Mouse (Mus musculus) adrenal gland, postnatal 4 days (tissue): Measurements from ENCODE around the gene Acsl5. TPM values are rescaled to one million over a fixed set of nuclear protein-coding genes. Genes with fewer than 3 reads are reported as not detected.

ENCODE experiments used
- DNase-seq, 2 experiments: peaks; one replicate each; pipeline ENCODE4 v3.0.0; 2021 to 2022; ENCODE audit warnings: low spot score in 2 of 2, mixed read lengths in 2 of 2
- long read RNA-seq, 2 experiments: library from polyadenylated mRNA; stranded (forward); transcript quantifications; one replicate each; pipeline ENCODE4 v2.0.0; 2021
- total RNA-seq, 2 experiments: library from RNA; stranded (reverse); gene quantifications; 2 replicates each; pipeline ENCODE4 v1.2.3; 2021

The Acsl5 gene
- 10 to 100 TPM; 55.7 to 89.0 TPM for total RNA-seq
- long read RNA-seq, experiment 1, full-length matches to known transcripts, result 37 of 82 reads
- long read RNA-seq, experiment 1, partial matches to known transcripts, result 25 of 82 reads
- long read RNA-seq, experiment 1, other reads (novel, unspliced or antisense), result 20 of 82 reads
- long read RNA-seq, experiment 2, full-length matches to known transcripts, result 93 of 140 reads
- long read RNA-seq, experiment 2, partial matches to known transcripts, result 33 of 140 reads
- long read RNA-seq, experiment 2, other reads (novel, unspliced or antisense), result 14 of 140 reads

DNA sequence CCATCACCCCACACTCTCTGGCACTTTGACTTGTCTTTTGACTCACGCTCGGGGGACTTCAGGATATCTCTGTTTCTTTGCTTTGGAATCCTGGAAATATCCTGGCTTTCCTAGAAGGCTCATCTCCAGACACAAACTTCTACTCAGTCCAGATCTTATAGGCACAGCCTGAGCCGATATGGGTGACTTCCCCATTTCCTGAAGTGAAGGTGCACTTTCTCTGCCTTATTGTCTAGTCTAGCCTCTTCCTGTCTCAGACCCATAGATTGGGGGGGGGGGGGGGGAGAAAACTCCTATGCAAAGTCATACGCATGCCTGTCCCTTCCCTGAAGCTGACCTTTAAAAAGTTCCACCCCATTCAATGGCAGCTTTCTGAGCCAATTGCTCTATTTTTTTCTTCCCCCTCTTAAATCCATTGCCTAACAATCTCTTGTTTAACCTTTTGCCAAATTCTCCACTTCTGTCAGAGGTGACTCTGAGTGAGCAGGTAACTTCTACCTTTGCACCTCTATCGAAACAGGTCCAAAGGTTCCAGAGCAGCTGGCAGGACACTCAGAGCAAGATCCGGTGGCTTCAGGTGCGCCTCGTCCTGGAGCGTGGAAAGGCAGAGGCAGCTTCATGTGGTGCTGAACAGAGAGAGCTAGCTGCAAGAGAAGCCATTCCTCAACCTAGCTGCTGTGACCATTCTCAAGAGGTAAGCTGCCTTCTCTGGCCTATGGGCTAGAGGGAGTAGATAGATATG, at the start of gene Acsl5:
Acsl5 (plus strand) TSS at position 556 of the 742 bp plus-strand sequence.
- DNase-seq, result no peak

DNA sequence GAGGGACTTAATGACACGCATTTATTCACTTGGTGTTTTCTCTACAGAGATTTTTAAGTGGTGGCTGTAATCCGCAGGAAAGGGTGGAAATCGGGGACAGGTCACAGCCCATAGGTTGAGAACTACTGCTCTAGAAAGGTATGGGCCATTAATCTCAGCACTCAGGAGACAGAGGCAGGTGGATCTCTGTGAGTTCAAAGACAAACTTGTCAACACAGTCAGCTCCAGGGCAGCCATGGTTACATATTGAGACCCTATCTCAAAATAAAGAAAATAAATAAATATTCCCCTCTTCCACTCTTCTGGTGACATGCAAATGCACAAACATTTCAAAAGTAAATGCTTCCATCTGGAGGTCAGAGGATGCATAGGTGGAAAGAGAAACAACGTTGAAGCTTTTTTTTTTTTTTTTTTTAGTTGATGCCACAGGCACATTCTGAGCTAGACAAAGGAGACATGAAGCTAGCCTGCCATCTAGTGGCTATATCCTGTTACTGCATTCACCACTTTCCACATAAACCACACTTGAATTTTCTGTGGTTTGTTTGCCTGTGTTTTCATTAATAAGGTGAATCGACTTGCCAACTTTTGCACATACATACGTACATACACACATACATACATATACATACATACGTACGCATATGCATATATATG, 45.1 kb upstream of the Acsl5 start:
- no peak for DNase-seq

DNA sequence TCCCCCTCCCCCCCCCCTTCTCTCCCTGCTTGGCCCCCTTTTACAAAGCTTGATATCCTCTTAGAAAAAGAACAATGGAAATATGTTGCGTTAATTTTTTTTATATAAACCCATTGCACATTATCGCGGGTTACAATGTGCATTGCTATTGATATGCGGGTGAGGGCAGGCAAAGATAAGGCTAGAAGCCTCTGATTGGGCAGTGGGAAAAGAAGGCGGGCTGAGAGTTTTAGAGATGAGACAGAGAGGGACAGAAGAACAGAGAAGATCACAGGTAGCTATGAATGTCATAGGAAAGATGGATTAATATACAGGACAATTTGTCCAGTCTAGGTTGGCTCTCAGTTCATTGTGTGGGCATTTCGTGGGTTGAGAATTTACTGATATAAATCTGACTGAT, 44.5 kb upstream of the Acsl5 start:
- DNase-seq, result no peak

DNA sequence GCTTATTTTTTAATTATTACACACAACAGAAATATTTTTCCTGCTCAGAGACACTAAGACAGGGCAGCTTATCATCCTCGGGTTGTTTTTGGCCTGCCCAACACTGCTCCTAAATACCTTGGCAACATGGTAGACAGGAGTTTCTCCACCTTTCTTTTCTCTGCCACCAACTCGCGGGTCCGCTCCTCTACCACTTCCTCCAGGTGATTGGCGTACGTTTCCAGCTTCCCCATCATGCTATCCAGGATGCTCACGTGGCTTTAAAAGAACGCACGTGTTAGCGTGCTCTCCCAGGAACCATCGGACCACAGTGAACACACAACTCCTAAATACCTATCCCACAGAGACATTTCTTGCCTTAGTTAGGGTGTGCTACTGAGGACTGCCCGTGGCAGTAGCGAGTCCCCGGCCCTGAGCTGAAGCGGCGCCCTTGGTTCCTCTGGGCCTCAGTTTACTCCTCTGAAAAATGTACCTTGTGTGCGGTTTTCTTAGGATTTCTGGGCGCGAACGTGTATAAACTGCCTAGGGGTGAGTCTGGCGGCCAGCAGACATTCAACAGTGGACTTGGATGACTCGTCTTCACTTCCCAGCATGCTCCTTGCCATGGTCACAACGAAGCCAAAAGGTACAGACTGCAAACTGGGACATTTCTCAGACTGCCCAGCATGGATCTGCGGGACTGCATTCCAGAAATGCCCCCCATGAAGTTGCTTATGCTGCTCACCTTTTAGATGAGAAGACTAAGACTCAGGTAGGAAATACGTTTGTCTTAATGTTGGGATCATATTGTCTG, 43.8 kb upstream of the Acsl5 start:
- no peak for DNase-seq

DNA sequence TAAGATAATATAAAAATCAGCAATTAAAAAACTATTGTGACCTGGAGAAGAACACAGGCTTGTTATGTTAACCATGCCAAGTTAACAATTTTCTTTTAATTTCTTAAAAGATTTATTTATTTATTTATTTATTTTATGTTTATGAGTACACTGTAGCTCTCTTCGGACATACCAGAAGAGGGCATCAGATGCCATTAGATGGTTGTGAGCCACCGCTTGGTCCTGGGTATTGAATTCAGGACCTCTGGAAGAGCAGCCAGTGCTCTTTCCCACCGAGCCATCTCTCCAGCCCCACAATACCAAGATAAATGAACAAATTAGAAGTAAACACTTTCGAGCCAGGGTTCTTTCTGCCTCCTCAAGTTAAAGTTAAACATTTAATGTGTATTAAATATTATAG, 43.1 kb upstream of the Acsl5 start:
- no peak for DNase-seq

DNA sequence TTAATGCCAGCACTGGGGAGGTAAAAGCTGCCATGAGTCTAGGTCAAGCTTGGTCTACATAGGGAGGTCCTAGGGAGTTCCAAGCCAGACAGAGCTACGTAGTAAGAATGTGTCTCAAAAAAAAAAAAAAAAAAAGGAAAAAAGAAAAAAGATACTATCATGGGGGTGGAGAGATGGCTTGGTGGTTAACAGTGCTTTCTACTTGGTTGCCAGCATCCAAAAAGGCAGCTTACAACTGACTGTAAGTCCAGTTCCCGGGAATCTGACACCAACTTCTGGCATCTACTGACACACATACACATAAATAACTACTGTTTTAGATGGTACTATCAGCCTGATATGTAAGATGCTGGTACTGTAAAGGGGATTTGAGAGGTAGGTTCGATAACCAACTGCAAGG, 42.7 kb upstream of the Acsl5 start:
- no peak for DNase-seq

DNA sequence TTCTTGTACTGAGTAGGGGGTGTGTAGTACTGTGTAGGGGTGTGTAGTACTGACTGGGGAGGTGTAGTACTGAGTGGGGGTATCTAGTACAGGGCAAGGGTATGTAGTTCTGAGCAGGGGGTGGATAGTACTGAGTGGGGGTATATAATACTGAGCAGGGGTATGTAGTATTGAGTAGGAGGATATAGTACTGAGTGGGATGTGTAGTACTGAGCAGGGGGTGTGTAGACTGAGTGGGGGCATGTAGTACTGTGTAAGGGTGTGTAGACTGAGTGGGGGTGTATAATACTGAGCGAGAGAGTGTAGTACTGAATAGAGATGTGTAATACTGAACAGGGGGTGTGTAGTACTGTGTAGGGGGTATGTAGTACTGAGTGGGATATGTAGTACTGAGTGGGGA, 40.0 kb upstream of the Acsl5 start:
- no peak for DNase-seq

DNA sequence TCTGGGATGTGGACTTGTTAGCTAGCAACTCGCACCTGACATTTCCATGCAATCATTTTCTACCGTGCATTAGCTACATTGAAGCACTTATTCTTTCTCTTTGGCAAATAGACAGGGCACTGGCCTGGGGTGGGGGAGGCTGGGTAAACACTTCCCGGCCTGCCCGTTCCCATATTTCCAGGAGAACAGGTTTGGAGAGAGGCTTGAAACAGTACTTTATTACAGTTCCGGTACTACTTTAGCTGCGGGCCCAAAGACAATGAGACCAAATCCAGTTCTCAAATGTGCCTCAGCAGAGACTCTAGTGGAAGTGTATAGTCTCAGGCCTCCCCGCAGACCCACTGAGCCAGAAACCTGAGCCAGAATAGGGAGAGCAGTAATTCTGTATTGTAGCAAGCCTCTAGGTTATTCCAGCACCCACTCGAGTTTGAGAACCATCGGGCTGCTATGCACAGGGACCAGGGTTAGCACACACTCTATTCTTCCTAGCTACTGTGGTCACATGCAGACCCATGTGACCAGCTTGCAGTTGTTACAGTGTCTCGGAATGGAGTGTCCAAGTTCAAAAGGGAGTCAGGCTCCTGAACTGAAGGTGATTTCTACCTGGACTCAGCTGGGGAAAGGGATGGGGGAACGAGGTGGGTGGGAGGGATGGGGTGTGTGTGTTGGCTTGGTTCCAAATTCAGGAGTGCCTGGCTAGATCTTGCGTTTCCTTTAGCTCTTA, 38.0 kb upstream of the Acsl5 start:
- DNase-seq, result no peak

DNA sequence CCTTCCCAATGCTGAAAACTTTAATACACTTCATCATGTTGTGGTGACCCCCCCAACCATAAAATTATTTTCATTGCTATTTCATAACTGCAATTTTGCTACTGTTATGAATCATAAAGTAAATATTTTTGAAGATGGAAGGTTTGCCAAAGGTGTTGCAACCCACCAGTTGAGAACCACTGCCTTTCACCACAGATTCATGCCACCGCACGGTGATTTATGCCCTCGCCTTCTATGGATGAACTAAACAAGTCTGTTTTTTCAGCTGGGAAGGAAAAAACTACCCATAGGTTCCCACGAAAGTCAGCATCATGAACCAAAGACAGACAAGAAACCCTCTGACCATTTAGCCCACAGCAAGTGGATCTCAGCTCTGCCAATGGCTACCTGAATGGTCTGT, 34.9 kb upstream of the Acsl5 start:
- DNase-seq, result no peak

DNA sequence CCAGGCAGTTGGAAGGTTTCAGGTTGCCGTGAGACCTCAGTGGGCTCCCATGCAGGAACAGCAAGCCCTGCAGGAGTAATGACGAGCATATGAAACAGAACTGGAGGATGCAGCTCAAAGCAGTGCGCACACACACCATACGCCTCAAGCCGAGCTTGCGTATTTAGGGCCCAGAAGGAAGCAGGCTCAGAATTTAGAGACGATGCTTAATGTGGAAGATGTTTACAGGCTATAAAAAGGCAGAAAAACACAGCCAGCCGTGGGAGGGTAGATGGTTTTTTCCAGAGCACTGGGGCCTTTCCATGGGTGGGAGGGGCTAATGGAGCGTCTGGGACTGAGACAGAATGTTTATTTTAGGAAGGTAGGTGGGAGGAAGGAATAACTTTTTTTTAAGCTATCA, 34.4 kb upstream of the Acsl5 start:
- DNase-seq, result no peak

DNA sequence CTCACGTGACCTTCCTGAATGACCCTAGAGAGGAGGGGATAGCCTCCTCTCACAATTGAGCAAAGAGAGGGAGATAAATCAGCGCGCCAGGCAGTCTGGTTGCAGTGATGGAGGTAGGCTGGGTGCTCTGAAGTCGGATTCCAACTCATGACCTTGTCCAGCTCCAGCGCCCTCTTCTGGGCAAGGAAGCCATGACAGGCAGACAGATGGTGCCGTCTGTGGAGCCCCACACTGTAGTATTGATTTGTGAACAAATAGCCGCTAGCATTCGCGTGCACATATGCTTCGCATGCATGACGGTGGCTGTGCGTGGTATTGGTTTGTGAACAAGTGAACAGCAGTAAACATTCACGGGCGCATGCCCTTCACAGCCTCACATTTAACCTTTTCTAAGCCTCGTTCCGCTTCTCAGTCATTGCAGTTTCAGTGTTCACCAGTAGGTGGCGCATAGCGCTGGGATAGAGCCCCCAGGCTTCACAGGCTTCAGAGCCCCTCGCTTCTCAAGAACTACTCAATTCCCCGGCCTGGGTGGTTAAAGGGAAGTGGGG, 33.5 kb upstream of the Acsl5 start:
- DNase-seq, result peak; percentile 56 to 79

DNA sequence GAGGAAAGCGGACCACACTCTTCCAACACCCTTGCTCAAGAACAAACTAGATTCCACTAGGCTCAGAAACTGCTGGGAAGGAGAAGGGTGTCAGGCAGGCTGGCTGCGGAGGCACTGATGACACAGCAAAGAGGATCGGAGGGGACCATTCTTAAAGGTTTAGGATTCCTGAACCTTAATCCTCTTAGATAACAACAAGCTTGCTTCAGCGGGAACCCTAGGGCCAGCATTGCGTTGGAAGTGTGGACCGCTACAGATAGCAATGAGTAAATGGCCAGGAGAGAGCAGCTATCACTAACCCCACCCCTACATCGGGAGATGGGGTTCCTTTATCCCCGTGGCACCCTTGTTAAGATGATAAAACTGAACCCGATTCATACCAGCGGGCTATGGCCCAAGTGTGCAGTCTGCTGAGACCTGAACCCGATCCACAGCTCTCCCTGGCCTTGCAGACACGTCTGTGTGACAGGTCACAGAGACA, 33.0 kb upstream of the Acsl5 start:
- no peak for DNase-seq

DNA sequence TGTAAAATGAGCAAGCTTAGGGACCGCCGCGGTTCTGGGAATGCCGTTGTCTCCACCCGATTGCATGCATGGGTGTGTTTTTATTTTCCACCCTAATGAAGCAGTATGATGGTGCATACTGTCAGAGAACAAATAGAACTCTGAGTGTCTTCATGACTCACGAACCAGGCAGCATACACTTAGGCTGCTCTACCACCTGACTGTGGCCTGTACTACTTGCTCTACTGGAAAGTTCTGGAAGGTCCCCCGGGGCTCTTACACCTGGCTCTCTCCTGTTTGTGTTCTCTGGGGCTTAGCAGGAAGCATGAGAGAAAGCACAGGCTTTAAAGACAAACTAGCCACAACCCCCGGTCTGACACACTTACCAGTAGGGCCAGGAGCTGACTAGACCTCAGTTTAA, 32.4 kb upstream of the Acsl5 start:
- DNase-seq, result no peak

DNA sequence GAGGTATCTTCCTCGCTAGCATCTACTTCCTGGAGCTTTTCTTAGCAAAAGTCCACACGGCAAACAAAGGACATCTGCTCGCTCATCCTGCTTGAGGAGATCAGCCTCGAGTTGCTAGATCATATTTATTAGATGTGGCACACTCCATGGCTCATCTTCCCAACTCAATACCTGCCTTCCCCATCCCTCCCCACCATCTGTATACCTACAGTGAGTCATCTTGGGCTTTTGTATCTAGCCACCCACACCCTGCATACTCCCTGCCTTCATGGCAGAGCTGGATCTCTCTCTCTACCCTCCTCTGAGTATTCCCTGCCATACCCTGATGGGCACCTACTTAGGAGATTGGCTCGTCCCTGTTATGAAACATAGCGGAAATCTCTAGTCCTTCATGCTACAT, 30.5 kb upstream of the Acsl5 start:
- no peak for DNase-seq

DNA sequence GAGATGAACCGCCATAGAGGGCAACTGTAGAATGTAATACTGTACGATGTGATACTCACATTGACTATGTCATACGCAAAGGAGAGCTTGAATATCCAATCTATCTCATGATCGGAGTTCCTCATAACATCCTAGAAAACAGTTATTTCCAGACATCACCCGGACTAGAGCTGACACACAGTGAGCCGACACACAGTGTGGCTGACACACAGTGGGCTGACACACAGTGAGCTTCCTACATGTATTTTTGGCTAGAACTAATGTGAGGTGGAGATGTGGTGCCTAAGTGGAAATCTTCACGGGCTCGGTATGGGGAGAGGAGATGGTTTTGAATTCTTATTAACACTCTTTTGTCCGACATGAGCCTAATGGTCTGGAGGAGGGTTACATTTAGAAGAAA, 29.5 kb upstream of the Acsl5 start:
- no peak for DNase-seq

DNA sequence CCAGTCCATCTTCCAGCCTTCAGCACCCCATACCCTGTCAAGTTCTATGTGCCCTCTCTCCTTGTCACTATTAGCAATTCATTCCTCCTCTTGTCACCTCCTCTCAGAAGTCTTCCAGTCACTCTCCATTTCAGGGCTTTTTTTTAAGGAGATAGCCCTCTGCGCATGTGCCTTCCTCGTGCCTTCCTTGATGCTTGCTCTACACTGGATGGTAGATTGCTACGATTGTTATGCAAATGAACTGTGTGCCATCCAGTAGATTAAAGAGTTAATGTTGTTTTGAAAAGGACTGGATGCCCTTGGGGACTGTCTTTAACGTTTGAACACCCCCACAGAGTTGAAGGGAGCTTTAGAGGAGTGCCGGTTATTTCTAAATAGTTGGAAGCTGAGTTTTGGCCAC, 25.1 kb upstream of the Acsl5 start:
- DNase-seq, result no peak

DNA sequence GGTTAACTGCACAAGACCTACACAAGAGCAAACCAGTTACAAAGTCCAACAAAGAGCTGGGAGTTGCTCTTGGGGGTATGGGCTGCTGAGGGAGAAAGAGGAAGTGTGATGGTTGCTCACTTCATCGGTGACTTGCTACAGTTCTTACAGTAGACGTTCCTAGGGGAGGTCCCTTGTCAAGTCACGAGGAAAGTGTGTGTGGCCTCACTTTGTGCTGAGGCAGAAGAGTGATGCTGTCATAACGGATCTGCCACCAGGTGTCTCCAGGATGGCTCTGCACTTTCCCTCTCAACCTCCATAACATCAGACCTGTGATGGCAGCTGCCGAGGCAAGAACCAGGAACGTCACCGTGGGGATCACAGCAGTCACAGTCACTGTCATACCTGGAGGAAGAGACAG, 24.6 kb upstream of the Acsl5 start:
- DNase-seq, result no peak

DNA sequence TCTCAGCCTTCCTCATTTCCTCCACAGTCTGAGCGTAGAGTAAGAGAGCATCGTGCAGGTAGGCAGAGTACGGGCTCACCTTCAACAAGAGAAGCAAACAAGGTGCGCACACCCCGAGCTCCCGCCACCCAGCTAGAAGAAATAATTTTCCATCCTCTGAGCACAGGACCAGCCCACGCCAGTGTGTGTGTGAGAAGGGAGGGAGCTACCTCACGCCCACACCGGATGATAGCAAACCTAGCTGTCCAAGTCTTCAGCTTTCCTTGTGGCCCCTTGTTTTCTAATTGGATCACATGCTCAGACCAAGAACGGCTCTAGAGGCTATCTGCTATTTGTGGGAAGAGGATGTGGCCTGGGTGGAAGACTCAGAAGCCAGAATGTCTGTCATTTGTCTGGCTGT, 20.7 kb upstream of the Acsl5 start:
- DNase-seq, result no peak

DNA sequence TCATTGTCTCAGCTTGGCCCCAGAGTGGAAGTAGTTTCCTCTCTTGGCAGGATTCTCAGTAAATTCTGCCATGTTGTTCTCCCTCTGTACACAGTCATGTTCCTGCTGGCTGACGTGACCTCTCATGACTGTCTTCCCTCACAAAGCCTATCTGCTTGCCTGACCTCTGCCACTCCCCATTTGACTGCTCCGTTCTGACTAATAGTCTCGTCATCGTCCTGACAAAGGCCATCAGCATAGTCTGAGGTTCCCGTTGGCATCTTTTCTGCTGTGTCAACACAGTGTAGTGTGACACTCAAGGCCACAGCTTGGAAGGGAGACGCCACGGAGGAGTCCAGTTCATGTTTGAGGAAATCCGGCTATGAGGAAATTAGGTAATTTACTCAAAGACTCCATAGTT, 19.6 kb upstream of the Acsl5 start:
- DNase-seq, result peak in 1 of 2 experiments; percentile 53

DNA sequence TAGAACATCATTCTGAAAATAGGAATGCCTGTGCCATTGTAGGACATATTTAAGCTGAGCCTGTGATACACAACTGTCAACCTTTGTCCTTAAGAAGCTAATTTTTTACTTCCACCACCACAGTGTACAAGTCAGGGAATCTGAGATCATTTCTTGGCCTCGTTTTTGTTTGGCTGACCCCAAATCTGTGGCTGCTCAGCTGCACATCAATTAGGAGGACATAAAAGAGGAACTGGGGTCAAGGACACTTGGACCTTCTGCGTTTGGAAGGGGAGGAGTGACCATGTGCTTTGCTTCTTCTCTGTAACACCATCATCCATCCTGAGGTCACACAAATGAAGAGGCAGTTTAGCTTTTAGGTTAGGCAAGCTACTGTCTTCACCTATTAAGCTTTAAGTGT, 15.7 kb upstream of the Acsl5 start:
- DNase-seq, result no peak

DNA sequence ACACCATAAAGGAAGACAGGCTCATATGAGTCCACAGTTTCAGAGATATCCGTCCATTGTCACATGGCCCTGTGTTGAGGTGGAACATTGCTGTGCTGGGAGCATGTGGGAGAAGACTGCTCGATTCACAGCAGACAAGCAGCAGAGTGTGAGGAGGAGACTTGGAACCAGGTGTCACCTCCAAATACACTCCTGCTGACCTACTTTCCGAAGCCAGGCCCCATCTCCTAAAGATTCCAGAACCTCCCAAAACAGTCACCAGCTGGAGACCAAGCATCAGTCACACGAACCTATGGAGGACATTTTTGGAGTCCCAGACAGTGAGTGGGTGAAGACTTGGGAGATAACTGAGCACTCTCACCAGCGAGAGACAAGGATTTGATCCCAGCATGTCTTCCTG, 15.2 kb upstream of the Acsl5 start:
- no peak for DNase-seq
